Mouse (Mus musculus) intestine, embryonic 16.5 days (tissue): ENCODE measurements around the gene Cpne6. TPM values are rescaled to one million over a fixed set of nuclear protein-coding genes. Genes with fewer than 3 reads are reported as not detected.
A peak's percentile ranks its signal among the peaks of the same experiment; 100 is the strongest.

ENCODE experiments used
- ATAC-seq: fragments of 200-750 bp; cut with Nextera tagmentation; 2 replicates; pipeline ENCODE4 v1.8.0; 2017; ENCODE audit warnings: moderate TSS enrichment, moderate library complexity
- H3K27ac ChIP-seq: fragments of 300-500 bp; sonication (generic); 2 replicates; pipeline ENCODE4 v1.5.1; 2014; ENCODE audit warnings: mild to moderate bottlenecking, low read length
- H3K27me3 ChIP-seq: fragments of 300-500 bp; sonication (generic); replicated peaks from 2 replicates; pipeline ENCODE4 v1.6.1; 2014; ENCODE audit warnings: low read length, control low read depth, mixed read lengths; ENCODE audit not compliant: control insufficient read depth, insufficient read depth
- H3K36me3 ChIP-seq: fragments of 300-500 bp; sonication (generic); 2 replicates; pipeline ENCODE4 v1.6.1; 2014; ENCODE audit warnings: low read length, control low read depth; ENCODE audit not compliant: control insufficient read depth, insufficient read depth
- H3K4me1 ChIP-seq: fragments of 300-500 bp; sonication (generic); 2 replicates; pipeline ENCODE4 v1.6.1; 2014; ENCODE audit warnings: low read length, control low read depth, mixed read lengths; ENCODE audit not compliant: control insufficient read depth, insufficient read depth
- H3K4me2 ChIP-seq: fragments of 300-500 bp; sonication (generic); 2 replicates; pipeline ENCODE4 v1.6.1; 2014; ENCODE audit warnings: low read depth, low read length, control low read depth
- H3K4me3 ChIP-seq: fragments of 300-500 bp; sonication (generic); 2 replicates; pipeline ENCODE4 v1.5.1; 2014; ENCODE audit warnings: mild to moderate bottlenecking, low read length
- H3K9ac ChIP-seq: fragments of 300-500 bp; sonication (generic); 2 replicates; pipeline ENCODE4 v1.6.1; 2014; ENCODE audit warnings: low read depth, low read length
- H3K9me3 ChIP-seq: fragments of 300-500 bp; sonication (generic); 2 replicates; pipeline ENCODE4 v1.6.1; 2016; ENCODE audit warnings: low read length, control low read depth; ENCODE audit not compliant: control insufficient read depth
- WGBS: fragments of 180-500 bp; shearing (Covaris S2); extraction: QIAGEN DNeasy Blood & Tissue Kit; methylation state at CpG from one replicate; pipeline ENCODE4 v1.1.7; 2014; 5-methylcytosine and 5-hydroxymethylcytosine counted together
- polyA plus RNA-seq: library from polyadenylated mRNA; unstranded; fragments of >200 nt; fragmentation: Nextera tagmentation; extraction: Ambion mirVana; gene quantifications from 2 replicates; pipeline ENCODE4 v1.2.1, GENCODE M21; 2015

Gene Cpne6
- polyA plus RNA-seq, 1 experiment from 2014 or later: 0.61 TPM

DNA sequence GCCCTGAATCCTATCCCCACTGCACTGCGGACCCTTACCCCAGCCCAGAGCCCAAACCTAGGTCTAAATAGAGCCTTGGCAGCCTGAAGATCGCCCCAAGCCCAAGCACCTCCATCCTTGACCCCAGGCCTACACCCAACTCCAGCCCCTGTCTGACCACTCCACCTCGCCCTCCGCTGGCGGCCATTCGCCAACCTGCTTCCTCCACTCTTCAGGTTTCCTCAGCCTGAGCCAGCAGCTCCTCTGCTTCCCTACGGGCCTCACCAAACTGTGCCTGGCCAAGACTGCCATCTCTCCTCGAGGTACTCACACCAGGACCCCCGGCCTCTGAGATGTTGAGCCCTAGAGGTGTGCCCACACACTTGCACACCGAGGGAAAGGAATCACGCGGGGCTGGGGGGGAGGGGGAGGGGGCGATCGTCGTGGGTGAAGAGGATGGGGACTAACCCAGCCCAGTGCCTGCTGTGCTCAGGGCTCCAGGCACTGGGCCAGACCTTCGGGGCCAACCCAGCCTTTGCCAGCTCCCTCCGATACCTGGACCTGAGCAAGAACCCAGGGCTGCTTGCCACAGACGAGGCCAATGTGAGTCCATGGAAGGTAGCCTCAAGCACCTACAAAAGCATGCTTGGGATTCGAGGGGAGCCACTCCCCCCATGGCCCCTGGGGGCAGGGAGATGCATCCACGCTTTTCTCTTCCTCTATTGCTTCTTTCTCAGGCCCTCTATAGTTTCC, 14.6 kb upstream of the Cpne6 start:
- no peak overlapping the region for H3K9ac ChIP-seq
- H3K4me3 ChIP-seq: no peak overlapping the region
- no peaks in the 10 kb centered on the region for H3K36me3 ChIP-seq
- ATAC-seq: no peak
- WGBS: 76% methylated on average over 20 of the region's 20 CpGs
- no peaks in the 10 kb centered on the region for H3K27me3 ChIP-seq
- no peak overlapping the region for H3K4me2 ChIP-seq
- no peak overlapping the region for H3K27ac ChIP-seq
- peaks cover 4% of the 10 kb centered on the region; the same call in 1 of the 2 replicates for H3K4me1 ChIP-seq
- H3K9me3 ChIP-seq: no peaks in the 10 kb centered on the region

DNA sequence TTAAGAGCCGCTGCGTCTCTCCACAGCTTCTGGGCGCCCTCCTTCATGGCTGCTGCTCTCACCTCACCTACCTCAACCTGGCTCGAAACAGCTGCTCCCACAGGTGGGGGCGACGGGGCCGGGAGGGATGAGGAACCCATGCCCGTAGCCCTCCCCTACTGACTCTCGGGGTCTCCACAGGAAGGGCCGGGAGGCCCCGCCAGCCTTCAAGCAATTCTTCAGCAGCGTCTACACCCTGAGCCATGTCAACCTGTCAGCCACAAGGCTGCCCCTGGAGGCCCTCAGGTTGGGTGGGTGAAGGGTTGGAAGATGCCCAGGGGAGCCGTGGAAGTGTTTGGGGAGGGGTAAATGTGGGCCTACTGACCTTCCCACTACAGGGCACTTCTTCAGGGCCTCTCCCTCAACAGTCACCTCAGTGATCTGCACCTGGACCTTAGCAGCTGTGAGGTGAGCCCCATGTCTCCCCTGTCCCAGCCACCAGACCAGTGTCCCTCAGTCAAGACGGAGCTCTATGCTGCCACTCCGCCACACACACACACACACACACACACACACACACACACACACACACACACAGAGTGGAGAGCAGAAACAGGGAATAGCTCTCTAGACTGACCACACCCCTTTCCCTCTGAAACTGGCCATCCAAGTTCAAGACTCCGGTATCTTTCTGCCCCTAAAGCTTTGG, 13.3 kb upstream of the Cpne6 start:
- Histone ChIP-seq H3K36me3 (no peaks in the 10 kb centered on the region), H3K9ac (no peak overlapping the region), H3K9me3 (no peaks in the 10 kb centered on the region), H3K27ac (no peak overlapping the region), H3K27me3 (no peaks in the 10 kb centered on the region), H3K4me2 (no peak overlapping the region), H3K4me1 (no peaks in the 10 kb centered on the region), H3K4me3 (no peak overlapping the region)
- 74% methylated on average over 16 of the region's 16 CpGs for WGBS
- peak; percentile 43 for ATAC-seq

DNA sequence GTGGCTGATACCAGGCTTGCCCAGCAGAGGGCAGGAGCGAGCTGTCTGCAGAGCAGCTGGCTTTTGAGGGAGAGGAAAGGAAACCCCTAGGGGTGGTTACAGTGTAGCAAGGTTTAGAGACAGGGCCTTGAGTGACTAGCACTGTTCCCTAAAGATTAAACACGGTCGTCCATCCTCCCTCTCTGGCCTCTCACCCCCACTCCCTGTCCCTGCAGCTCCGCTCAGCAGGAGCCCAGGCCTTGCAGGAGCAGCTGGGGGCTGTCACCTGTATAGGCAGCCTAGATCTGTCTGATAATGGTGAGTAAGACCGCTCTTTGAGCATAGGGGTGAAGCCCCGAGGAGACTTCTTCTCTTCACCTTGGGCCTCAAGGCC, 12.8 kb upstream of the Cpne6 start:
- ATAC-seq: peak; percentile 58
- Histone ChIP-seq H3K9ac (no peak overlapping the region), H3K4me3 (no peak overlapping the region), H3K36me3 (no peaks in the 10 kb centered on the region), H3K27me3 (no peaks in the 10 kb centered on the region), H3K4me1 (no peaks in the 10 kb centered on the region), H3K27ac (no peak overlapping the region), H3K4me2 (no peak overlapping the region), H3K9me3 (no peaks in the 10 kb centered on the region)
- WGBS: 23% methylated on average over 6 of the region's 6 CpGs

DNA sequence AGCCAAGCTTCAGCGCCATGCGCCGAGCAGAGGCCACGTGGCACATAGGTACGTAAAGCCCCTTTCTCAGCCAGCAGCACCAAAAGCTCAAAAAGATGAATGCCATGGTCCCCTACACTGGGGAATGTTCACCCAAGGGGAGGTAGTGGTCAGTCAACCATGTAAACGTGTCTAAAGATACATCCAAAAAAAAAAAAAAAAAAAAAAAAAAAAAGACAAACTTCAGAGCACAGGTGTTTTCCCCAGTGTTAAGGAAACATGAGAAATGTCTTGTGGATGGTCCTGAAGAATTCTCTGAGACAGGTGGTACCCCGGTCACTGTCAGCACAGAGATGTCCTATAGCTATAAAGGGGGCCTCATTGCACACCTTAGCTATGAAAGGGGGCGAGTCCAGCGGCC, 4.6 kb upstream of the Cpne6 start:
- Histone ChIP-seq H3K9ac (no peak overlapping the region), H3K27me3 (no peaks in the 10 kb centered on the region), H3K4me1 (no peaks in the 10 kb centered on the region), H3K27ac (no peak overlapping the region), H3K4me3 (no peak overlapping the region), H3K9me3 (no peaks in the 10 kb centered on the region), H3K36me3 (no peaks in the 10 kb centered on the region), H3K4me2 (no peak overlapping the region)
- WGBS: 88% methylated on average over 9 of the region's 9 CpGs
- ATAC-seq: no peak

DNA sequence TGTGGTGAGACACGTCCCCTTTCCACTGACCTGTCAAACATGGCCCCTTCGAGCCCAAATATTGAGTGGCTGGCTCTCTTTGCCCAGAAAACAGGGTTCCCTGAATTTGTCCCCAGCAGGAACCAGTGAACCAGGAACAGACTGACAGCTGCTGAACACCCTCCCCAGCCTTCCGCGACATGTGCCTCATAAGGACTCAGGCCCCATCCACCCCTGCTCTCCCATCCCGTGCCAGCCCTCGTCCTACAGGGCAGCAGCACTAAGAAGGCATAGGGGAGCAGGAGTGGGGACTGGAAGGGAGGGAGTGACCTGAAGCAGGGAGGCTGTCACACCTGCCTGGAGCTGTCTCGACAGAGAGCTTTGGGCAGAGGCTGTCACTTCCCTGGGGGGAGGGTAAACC, 2.4 kb upstream of the Cpne6 start:
- no peaks in the 10 kb centered on the region for H3K36me3 ChIP-seq
- no peak overlapping the region for H3K4me3 ChIP-seq
- H3K4me2 ChIP-seq: no peak overlapping the region
- H3K9me3 ChIP-seq: no peaks in the 10 kb centered on the region
- ATAC-seq: no peak
- no peak overlapping the region for H3K27ac ChIP-seq
- no peaks in the 10 kb centered on the region for H3K4me1 ChIP-seq
- 51% methylated on average over 7 of the region's 7 CpGs for WGBS
- no peaks in the 10 kb centered on the region for H3K27me3 ChIP-seq
- H3K9ac ChIP-seq: no peak overlapping the region

DNA sequence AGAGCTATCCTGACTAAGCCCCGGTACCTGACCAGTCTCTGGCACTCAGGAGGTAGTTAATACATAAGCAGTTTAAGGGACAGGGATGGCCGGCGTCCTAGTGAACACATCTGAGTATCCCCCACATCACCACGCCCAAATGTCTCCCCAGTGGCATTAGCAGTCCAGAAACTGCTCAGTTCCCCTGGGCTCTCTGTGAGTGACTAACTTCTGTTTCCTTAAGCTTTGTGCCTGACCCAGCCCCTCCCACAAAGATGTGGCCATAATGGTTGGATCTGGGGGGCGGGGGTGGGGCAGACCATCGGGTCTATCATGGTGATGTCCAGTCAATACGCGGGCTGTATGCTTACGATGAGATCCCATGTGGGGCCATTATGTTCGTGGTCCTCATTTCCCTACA, 705 bp upstream of the Cpne6 start:
- WGBS: 79% methylated on average over 10 of the region's 10 CpGs
- no peaks in the 10 kb centered on the region for H3K27me3 ChIP-seq

DNA sequence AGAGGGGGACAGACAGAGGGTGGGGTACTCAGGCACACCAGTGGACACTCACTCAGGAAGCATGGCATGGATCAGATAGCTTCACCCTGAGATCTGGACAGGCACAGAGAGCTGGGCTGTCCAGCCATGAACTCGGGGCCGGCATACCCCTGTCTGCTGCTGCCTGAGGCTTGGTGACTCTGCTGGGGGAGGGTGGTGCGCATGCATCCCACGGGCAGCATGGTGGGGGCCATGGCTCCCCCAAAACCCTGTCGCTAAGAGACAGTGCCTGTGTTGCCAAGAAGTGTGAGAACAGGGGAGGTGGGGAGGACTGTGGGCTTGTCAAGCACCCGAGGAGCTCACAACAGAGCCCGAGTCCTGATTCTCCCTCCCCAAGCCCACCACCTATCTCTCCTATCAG, 792 bp downstream of the Cpne6 start:
- no peaks in the 10 kb centered on the region for H3K36me3 ChIP-seq
- no peaks in the 10 kb centered on the region for H3K4me1 ChIP-seq
- WGBS: 49% methylated on average over 7 of the region's 7 CpGs
- H3K27me3 ChIP-seq: no peaks in the 10 kb centered on the region
- H3K27ac ChIP-seq: no peak overlapping the region
- no peak overlapping the region for H3K9ac ChIP-seq
- H3K4me2 ChIP-seq: no peak overlapping the region
- no peak for ATAC-seq
- H3K4me3 ChIP-seq: no peak overlapping the region
- H3K9me3 ChIP-seq: no peaks in the 10 kb centered on the region

More for the DNA sequence above, 705 bp upstream of the Cpne6 start:
- no peak overlapping the region for H3K4me3 ChIP-seq
- ATAC-seq: no peak
- H3K4me2 ChIP-seq: no peak overlapping the region
- no peak overlapping the region for H3K9ac ChIP-seq
- no peaks in the 10 kb centered on the region for H3K9me3 ChIP-seq
- no peaks in the 10 kb centered on the region for H3K4me1 ChIP-seq
- no peaks in the 10 kb centered on the region for H3K36me3 ChIP-seq
- no peak overlapping the region for H3K27ac ChIP-seq

DNA sequence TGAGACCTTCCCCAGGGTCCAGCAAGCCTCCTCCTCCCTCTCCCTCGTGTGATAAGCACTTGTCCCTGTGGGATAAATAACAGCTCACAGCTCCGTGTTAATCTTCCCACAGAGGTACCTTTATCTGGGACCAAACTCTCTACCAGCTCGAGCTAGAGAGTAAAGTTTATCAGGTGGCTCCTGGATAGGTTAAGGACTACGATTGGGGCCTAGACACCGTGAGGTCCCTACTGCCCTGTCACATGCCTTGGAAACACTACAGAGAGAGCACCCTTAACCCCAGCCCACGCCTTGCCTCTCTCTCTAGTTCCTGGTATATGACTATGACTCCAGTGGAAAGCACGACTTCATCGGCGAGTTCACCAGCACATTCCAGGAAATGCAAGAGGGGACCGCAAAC, 3.7 kb downstream of the Cpne6 start:
- Histone ChIP-seq H3K4me3 (no peak overlapping the region), H3K27ac (no peak overlapping the region), H3K9ac (no peak overlapping the region), H3K4me1 (no peaks in the 10 kb centered on the region), H3K27me3 (0 out of 2 replicates have a peak, but pooled peaks cover 4% of the 10 kb centered on the region), H3K36me3 (no peaks in the 10 kb centered on the region), H3K4me2 (no peak overlapping the region), H3K9me3 (no peaks in the 10 kb centered on the region)
- WGBS: 52% methylated on average over 10 of the region's 10 CpGs
- ATAC-seq: peak; percentile 63

DNA sequence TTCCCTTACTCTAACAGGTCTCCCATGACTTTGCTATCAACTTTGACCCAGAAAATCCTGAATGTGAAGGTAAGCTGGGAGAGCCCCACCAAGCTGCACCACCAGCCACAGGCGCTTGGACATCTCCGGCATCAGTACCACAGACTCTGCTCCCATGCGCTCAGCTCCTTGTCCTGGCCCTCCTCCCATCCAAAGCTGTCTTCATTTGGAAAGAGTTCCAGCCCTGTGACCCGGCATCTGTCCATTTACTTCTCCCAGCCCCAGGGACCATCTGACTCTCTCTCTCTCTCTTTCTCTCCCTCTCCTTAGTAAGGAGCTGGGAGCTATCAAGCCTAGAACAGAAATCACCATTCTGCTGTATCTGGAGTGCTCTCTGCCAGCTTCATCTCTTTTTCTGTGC, 5.6 kb downstream of the Cpne6 start:
- no peak overlapping the region for H3K27ac ChIP-seq
- no peak overlapping the region for H3K4me2 ChIP-seq
- H3K27me3 ChIP-seq: peaks cover 9% of the 10 kb centered on the region; the same call in 1 of the 2 replicates
- WGBS: 87% methylated on average over 4 of the region's 4 CpGs
- no peaks in the 10 kb centered on the region for H3K36me3 ChIP-seq
- no peak overlapping the region for H3K4me3 ChIP-seq
- ATAC-seq: no peak
- H3K9ac ChIP-seq: no peak overlapping the region
- no peaks in the 10 kb centered on the region for H3K9me3 ChIP-seq
- peaks cover 1% of the 10 kb centered on the region; the same call in 1 of the 2 replicates for H3K4me1 ChIP-seq
